Mouse (Mus musculus) heart, postnatal 4 days (tissue): ENCODE data around the gene Gprin1. TPM values are rescaled to one million over a fixed set of nuclear protein-coding genes. Genes with fewer than 3 reads are reported as not detected.
"Not testable (repeated sequence)": the region's sequence is repeated elsewhere in the genome, so short reads cannot be mapped to it uniquely, and the experiment has no call there.

Experiments used
- DNase-seq: peaks from one replicate; pipeline ENCODE4 v3.0.0; 2021
- total RNA-seq, 2 experiments: library from RNA; stranded (reverse); gene quantifications; 2 replicates each; pipeline ENCODE4 v1.2.3; 2021

The Gprin1 gene
- total RNA-seq, result under 1 TPM; 0.10 to 0.11 TPM

DNA sequence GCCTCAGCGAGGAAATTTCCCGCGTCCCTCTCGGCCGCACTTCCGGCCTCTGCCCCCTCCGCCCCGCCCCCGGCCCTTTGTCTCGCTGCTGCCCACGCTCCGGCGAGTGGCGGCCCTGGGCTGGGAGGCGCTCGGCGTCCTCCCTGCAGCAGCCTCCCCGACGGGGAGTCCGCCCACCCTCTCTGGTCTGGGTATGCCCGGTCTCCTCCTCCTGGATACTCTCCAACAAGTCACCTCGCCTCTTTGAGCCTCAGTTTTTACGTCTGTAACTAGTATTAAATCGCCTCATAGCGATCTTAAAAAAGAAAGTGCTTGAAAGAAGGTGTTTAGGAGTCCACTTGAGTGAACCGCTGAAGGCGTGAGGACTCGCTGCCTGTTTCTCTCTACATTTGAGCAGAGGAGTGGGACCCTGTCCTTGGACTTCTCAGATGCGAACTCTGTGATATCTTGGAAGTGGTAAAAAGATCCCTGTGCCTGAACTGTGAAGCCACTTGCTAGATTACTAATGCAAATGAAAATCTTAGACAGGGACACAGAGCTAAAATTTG, at the start of gene Gprin1:
Gene Gprin1, minus strand, starts transcription at position 11 of the 548 bp plus-strand sequence.
- no peak for DNase-seq

DNA sequence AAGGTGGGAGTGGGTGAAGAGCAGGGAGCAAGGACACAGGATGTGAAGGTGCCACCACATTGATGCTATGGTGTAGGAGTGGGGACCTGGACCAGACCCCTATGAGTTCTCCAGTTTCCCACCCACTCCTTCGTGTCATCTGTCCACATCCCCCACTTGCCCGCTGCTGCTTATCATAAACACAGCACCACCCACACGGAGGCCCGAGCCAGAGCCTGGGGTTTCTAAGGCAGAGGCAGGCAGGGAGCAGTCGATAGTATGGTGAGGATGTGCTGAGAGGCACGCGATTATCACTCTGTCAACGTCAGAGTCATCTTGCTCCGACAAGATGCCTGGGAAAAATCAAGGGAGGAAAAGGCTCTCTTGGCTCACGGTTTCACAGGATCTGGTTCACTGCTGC, 49.1 kb upstream of the Gprin1 start:
- no peak for DNase-seq

DNA sequence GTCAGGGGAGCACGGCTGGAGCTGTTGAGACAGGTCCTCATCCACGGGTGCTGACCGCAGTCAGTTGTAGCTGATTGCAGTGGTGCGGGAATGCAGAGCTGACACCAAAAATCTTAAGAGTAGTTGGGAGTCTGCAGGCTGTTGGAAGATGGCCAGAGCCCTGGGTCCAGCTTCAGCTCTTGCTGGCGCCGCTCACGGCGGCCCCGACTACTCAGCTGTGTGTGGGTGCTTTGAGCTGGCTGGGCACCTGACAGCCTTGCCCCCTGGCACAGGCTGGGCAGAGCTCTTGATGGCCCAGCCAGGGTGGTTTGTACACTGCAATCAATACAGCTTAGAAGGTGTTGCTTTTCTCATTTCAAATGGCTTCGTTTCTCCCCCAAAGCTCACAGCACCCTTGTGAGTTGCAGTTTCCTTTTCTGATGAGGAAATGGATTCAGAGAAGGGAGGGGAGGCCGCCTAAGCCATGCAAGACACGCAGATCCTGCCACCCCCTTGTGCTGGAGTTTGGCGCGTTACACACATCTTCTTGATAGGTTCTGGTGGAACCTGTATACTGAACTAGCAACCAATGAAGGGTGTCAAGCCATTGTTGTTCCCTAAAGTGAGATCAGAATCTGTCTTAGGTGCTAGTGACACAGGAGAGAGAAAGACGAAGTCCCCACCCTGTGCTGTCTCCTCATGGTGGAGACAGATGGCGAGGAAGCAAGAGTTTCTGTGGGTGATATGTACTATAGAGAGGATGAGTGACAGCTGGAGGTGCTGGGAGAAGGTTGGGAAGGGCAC, 48.4 kb upstream of the Gprin1 start:
- no peak for DNase-seq

DNA sequence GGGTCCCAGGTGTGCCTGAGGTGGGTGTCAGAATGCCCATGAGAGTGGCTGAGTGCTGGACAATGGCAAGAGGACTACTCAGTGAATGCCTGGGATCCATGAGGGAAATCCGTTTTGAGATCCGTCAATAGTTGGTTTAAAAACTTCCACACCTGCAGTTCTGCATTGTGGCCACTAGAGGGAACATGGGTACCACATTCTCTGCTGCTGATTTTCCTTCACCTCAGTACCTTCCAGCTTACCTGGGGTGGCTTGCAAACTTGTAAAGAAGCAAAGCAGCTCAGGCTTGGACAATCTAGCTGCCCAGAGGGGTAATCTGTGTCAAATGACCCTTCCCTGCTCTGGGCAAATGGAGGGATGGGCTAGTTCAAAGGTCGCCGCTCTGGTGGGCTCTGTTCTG, 47.7 kb upstream of the Gprin1 start:
- peak; percentile 41 for DNase-seq

- DNase-seq, result no peak
Observed at GRCm38 (mm10) chr13:54794843-54795242, 45.2 kb upstream of the Gprin1 start.

DNA sequence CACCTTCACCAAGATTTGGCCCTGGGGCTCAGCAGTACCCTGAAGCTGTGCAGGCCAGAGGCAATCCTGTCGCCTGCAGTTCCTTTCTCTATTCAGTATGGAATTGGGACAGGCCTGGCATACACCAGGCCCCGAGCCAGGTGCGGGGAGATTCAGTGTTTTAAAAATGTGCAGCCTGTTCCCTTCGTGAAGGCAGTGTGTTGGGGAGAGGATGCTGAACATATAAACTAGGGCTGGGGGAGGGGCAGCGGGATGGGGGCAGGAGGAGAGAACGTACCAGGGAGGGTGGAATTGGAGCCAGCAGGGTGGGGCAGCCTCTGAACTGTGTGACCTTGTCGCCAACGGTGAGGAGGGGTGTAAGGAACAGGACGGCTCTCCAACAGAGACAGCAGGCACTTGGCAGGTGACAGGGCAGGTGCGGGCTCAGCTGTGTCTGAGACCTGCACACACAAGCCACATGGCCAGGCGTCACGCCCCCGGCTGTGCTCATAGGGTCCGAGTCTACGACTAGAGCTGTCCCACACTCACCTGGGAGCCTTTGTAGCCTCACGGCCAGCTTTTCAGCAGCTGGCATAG, 44.4 kb upstream of the Gprin1 start:
- DNase-seq, result no peak

GRCm38 (mm10) chr13:54792259-54793230, 42.9 kb upstream of the Gprin1 start:
- peak; percentile 32 for DNase-seq

DNA sequence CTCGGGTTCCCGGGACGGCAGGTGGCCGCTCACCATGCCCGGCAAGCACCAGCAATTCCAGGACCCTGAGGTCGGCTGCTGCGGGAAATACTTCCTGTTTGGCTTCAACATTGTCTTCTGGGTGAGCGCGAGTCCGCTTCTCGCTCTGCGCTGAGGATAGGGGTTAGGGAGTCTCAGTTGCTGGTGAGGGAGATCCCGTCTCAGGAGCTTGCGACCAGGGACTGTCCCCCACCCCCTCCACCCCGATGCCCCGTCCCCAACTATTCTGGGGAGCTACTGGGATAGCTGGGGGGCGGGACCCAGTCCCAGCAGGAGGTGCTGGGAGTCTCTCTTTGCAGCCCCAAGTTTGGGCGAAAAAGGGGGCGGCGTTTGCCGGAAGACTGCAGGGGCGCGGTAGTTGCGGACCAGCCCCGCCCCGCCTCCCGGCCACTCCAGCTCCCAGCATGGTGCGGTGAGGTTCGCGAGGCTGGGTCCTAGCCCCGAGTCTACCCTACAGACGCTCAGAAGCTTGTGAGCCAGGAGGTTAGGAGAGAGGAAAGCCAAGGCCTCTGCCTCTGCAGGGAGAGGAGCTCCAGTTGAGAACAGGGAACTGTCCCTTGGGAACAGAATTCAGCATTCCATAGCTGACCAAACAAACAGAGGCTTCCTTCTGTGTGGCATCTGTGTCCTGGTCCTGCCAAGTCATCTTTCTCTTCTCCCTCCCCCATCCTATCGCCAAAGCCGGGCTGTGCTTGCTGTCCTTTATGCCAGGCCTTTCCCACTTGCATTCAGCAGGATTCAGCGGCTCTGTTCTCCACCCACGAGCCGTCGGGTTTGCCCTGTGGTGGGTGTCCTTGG, 40.1 kb upstream of the Gprin1 start:
- peak; percentile 47 for DNase-seq

- DNase-seq, result peak; percentile 95
Observed at GRCm38 (mm10) chr13:54788740-54789560, 39.3 kb upstream of the Gprin1 start, which contains the start of gene Tspan17. Gene Tspan17, plus strand, starts transcription at chr13:54789377.

- DNase-seq, result not testable (repeated sequence)
Observed at GRCm38 (mm10) chr13:54787591-54787990, 37.9 kb upstream of the Gprin1 start.

- DNase-seq, result no peak
Observed at GRCm38 (mm10) chr13:54783698-54784097, 34.0 kb upstream of the Gprin1 start, which contains the start of gene Eif4e1b. Gene Eif4e1b, plus strand, starts transcription at chr13:54783998.

DNA sequence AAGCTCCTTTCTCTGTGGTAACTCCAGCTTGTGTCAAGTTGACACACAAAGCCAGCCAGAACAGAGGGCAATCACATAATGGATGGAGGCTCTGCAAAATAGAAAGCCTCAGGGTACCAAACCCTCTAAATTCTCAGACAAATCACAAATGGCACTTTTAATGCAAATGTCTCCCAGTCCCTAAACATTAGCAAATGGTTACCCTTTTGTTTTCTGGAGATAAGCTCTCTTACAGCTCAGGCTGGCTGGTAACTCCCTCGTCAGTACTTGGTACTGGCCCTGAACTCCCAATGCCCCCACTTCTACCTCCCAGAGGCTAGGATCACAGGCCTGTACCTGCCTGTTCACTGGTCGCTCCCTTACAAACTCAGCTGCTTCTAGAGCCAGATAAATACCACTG, 33.6 kb upstream of the Gprin1 start:
- DNase-seq, result no peak

- no peak for DNase-seq
Observed at GRCm38 (mm10) chr13:54781086-54781485, 31.4 kb upstream of the Gprin1 start.

GRCm38 (mm10) chr13:54780592-54780991, 30.9 kb upstream of the Gprin1 start:
- DNase-seq, result peak; percentile 47

- DNase-seq, result no peak
Observed at GRCm38 (mm10) chr13:54767012-54767411, 17.3 kb upstream of the Gprin1 start.

GRCm38 (mm10) chr13:54766192-54766768, 16.6 kb upstream of the Gprin1 start, which contains the start of gene Sncb:
Gene Sncb, minus strand, starts transcription at chr13:54766595.
- DNase-seq, result peak; percentile 68

GRCm38 (mm10) chr13:54765281-54766191, 15.9 kb upstream of the Gprin1 start:
- DNase-seq, result no peak

DNA sequence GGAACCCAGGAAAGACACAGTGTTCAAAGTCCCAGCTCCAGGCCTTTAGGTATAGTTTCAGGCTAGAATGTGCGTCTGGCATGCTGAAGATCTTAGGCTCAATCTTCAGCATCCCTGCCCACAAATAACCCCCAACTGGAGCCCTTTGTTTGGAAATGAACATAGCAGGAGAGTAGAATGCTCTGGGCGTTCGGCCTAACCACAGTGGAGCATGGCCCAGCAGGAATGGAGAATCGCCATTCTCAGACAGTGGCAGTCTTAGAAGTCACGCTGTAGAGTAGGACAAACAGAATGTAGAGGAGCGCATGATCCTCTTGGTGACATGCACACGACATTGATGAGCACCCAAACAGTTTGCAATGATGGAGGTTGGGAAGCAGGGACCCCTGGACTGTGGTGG, 11.2 kb upstream of the Gprin1 start:
- no peak for DNase-seq
